Comparison of ENCODE assay signal across 17 mouse cellular contexts in the genomic region with DNA sequence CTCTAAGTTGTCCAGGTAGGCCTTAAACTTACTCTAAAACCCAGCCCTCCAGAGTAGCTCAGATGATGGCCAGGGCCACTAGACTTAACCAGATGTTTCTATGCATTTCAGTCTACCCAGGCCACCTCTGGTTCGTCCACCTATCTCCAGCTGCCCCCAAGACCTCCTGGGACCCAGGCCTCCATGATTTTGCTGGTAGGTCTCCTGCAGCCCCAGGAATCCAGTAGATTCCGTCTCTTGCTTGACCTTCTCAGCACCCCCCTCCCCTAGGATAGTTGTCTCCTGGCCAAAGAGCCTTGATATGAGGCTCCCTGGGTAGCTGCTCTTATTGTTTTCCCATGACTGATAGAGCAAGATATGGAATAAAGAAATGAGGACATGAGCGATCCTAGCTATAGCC. TPM values are rescaled to one million over a fixed set of nuclear protein-coding genes. Genes with fewer than 3 reads are reported as not detected.
A peak's percentile ranks its signal among the peaks of the same experiment; 100 is the strongest.
DNase-seq lines count a peak whose midpoint lies in the region; ATAC-seq lines count a peak whose summit lies in the region.
"Had no signal": no experiment of that assay in that cellular context is flagged by ENCODE, and none has a peak within 500 bp of the region (broad histone marks: within the 10 kb centered on the region; RNA-seq: fewer than 3 reads in every experiment).

No protein-coding gene starts in this region.

- ATAC-seq in limb, embryonic 13.5 days (ENCODE audit: low FRiP score, low read depth), result no peak
- ATAC-seq in neural tube, embryonic 13.5 days (ENCODE audit: low read depth), result peak; percentile 9; the same call in 1 of the 2 replicates
- ATAC-seq in neural tube, embryonic 15.5 days (ENCODE audit: low FRiP score), result no peak; the same call in 1 of the 2 replicates
- ATAC-seq: CD4-positive, CD25-positive, alpha-beta regulatory T cell, adult 4 months; inflammation-experienced regulatory T-cells, adult 6 months had no signal

- H3K4me3 ChIP-seq in limb, embryonic 13.5 days, result no peak overlapping the region
- no peak overlapping the region for H3K4me3 ChIP-seq in limb, embryonic 10.5 days
- no peak overlapping the region for H3K4me3 ChIP-seq in neural tube, embryonic 13.5 days
- no peak overlapping the region for H3K4me3 ChIP-seq in neural tube, embryonic 15.5 days (replicated peaks)

- H3K36me3 ChIP-seq in limb, embryonic 13.5 days, result no peaks in the 10 kb centered on the region
- no peaks in the 10 kb centered on the region for H3K36me3 ChIP-seq in limb, embryonic 10.5 days
- H3K36me3 ChIP-seq in neural tube, embryonic 13.5 days, result no peaks in the 10 kb centered on the region
- H3K36me3 ChIP-seq in neural tube, embryonic 15.5 days, result no peaks in the 10 kb centered on the region
- H3K36me3 ChIP-seq: embryonic facial prominence, embryonic 15.5 days; forebrain, embryonic 15.5 days; heart, embryonic 12.5 days; hindbrain, embryonic 10.5 days had no signal

- intact Hi-C loops in left cerebral cortex, postnatal 14 days (cut with DNase I), result no loop called here

- H3K4me2 ChIP-seq in limb, embryonic 13.5 days (replicated peaks), result peak overlapping the region; percentile 88; the same call in 1 of the 2 replicates
- H3K4me2 ChIP-seq in neural tube, embryonic 13.5 days, result no peak overlapping the region
- H3K4me2 ChIP-seq in neural tube, embryonic 15.5 days, result no peak overlapping the region; the same call in 1 of the 2 replicates

- peaks cover 10% of the 10 kb centered on the region for H3K4me1 ChIP-seq in limb, embryonic 13.5 days
- H3K4me1 ChIP-seq in limb, embryonic 10.5 days, result peaks cover 13% of the 10 kb centered on the region
- H3K4me1 ChIP-seq in neural tube, embryonic 13.5 days (replicated peaks), result peaks cover 6% of the 10 kb centered on the region; the same call in 1 of the 2 replicates
- H3K4me1 ChIP-seq in neural tube, embryonic 15.5 days, result peaks cover 7% of the 10 kb centered on the region

- DNase-seq in cerebellum, adult 9-11 months, result peak; percentile 62
- no peak for DNase-seq in cerebellum, adult 8-10 months
- no peak for DNase-seq in limb, embryonic 10.5 days (ENCODE audit: low spot score)
- no peak for DNase-seq in gastrocnemius, postnatal 25 days
- DNase-seq in left cerebral cortex, postnatal 14 days (ENCODE audit: low spot score in 2 of 2), result no peak
- DNase-seq: gastrocnemius, postnatal 14 days had no signal

- WGBS in limb, embryonic 13.5 days, result 79% methylated on average over 3 of the region's 3 CpGs
- WGBS in limb, embryonic 10.5 days, result 89% methylated on average over 3 of the region's 3 CpGs
- WGBS in neural tube, embryonic 13.5 days, result 88% methylated on average over 3 of the region's 3 CpGs
- 83% methylated on average over 3 of the region's 3 CpGs for WGBS in neural tube, embryonic 15.5 days

- no peaks in the 10 kb centered on the region for H3K27me3 ChIP-seq in limb, embryonic 13.5 days
- H3K27me3 ChIP-seq in limb, embryonic 10.5 days (ENCODE audit: low read depth, poor library complexity, severe bottlenecking), result no peaks in the 10 kb centered on the region
- H3K27me3 ChIP-seq in neural tube, embryonic 13.5 days, result no peaks in the 10 kb centered on the region
- H3K27me3 ChIP-seq in neural tube, embryonic 15.5 days (replicated peaks), result no peaks in the 10 kb centered on the region
- H3K27me3 ChIP-seq: embryonic facial prominence, embryonic 15.5 days; forebrain, embryonic 15.5 days; heart, embryonic 12.5 days had no signal

- no peak overlapping the region for H3K9ac ChIP-seq in limb, embryonic 13.5 days
- no peak overlapping the region for H3K9ac ChIP-seq in neural tube, embryonic 13.5 days
- H3K9ac ChIP-seq in neural tube, embryonic 15.5 days (replicated peaks), result no peak overlapping the region
- H3K9ac ChIP-seq: embryonic facial prominence, embryonic 15.5 days had no signal

- no peaks in the 10 kb centered on the region for H3K9me3 ChIP-seq in limb, embryonic 13.5 days
- no peaks in the 10 kb centered on the region for H3K9me3 ChIP-seq in limb, embryonic 10.5 days (replicated peaks)
- no peaks in the 10 kb centered on the region for H3K9me3 ChIP-seq in neural tube, embryonic 13.5 days
- no peaks in the 10 kb centered on the region for H3K9me3 ChIP-seq in neural tube, embryonic 15.5 days (replicated peaks)
- H3K9me3 ChIP-seq: embryonic facial prominence, embryonic 15.5 days; forebrain, embryonic 15.5 days; heart, embryonic 12.5 days; hindbrain, embryonic 10.5 days had no signal

- H3K27ac ChIP-seq in limb, embryonic 13.5 days, result no peak overlapping the region; the same call in 1 of the 2 replicates
- H3K27ac ChIP-seq in limb, embryonic 10.5 days, result no peak overlapping the region; the same call in 1 of the 2 replicates
- no peak overlapping the region for H3K27ac ChIP-seq in neural tube, embryonic 13.5 days (replicated peaks)
- no peak overlapping the region for H3K27ac ChIP-seq in neural tube, embryonic 15.5 days (replicated peaks)
- H3K27ac ChIP-seq: embryonic facial prominence, embryonic 15.5 days; forebrain, embryonic 15.5 days had no signal

RNA-seq across cellular contexts. Expression of gene Plekha4, which starts 13.0 kb away (rescaled TPM):
- 3.3 and 4.9 TPM in 2 replicates for polyA plus RNA-seq in limb, embryonic 13.5 days (2015; fragmentation: Nextera tagmentation; extraction: Ambion mirVana)
- 0.43 and 1.0 TPM in 2 replicates for polyA plus RNA-seq in limb, embryonic 10.5 days (2016; fragmentation: Nextera tagmentation; extraction: Ambion mirVana)
- polyA plus RNA-seq in neural tube, embryonic 13.5 days (2015; fragmentation: Nextera tagmentation; extraction: Ambion mirVana), result 4.1 and 7.9 TPM in 2 replicates
- polyA plus RNA-seq in neural tube, embryonic 15.5 days (2015; fragmentation: Nextera tagmentation; extraction: Ambion mirVana), result 4.3 and 4.7 TPM in 2 replicates
- total RNA-seq in gastrocnemius, postnatal 25 days (2021), result 1 to 10 TPM; 7.5 to 8.5 TPM
- total RNA-seq in left cerebral cortex, postnatal 14 days (2021), result 1 to 10 TPM; 1.0 to 2.4 TPM
- total RNA-seq: megakaryocyte, adult 5-6 weeks had no signal

RNA-seq across cellular contexts. Expression of gene Ppp1r15a, which starts 13.0 kb away (rescaled TPM):
- 27.5 and 28.8 TPM in 2 replicates for polyA plus RNA-seq in limb, embryonic 13.5 days (2015; fragmentation: Nextera tagmentation; extraction: Ambion mirVana)
- 22.4 and 25.7 TPM in 2 replicates for polyA plus RNA-seq in limb, embryonic 10.5 days (2016; fragmentation: Nextera tagmentation; extraction: Ambion mirVana)
- polyA plus RNA-seq in neural tube, embryonic 13.5 days (2015; fragmentation: Nextera tagmentation; extraction: Ambion mirVana), result 17.2 and 20.9 TPM in 2 replicates
- 17.8 and 18.4 TPM in 2 replicates for polyA plus RNA-seq in neural tube, embryonic 15.5 days (2015; fragmentation: Nextera tagmentation; extraction: Ambion mirVana)
- 10 to 100 TPM; 13.8 to 19.2 TPM for total RNA-seq in gastrocnemius, postnatal 25 days (2021)
- total RNA-seq in left cerebral cortex, postnatal 14 days (2021), result 10 to 100 TPM; 24.2 to 33.3 TPM

RNA-seq across cellular contexts. Expression of gene Hsd17b14, which starts 15.6 kb away (rescaled TPM):
- 0.43 and 0.98 TPM in 2 replicates for polyA plus RNA-seq in limb, embryonic 13.5 days (2015; fragmentation: Nextera tagmentation; extraction: Ambion mirVana)
- 1.0 and 1.1 TPM in 2 replicates for polyA plus RNA-seq in limb, embryonic 10.5 days (2016; fragmentation: Nextera tagmentation; extraction: Ambion mirVana)
- 0.52 and 1.7 TPM in 2 replicates for polyA plus RNA-seq in neural tube, embryonic 13.5 days (2015; fragmentation: Nextera tagmentation; extraction: Ambion mirVana)
- polyA plus RNA-seq in neural tube, embryonic 15.5 days (2015; fragmentation: Nextera tagmentation; extraction: Ambion mirVana), result 0.93 TPM in 1 of 2 replicates, not detected in the other
- total RNA-seq in gastrocnemius, postnatal 25 days (2021), result 1 to 10 TPM in 1 of 2 experiments, under 1 TPM in 1; 0.99 to 1.2 TPM
- not detected for total RNA-seq in left cerebral cortex, postnatal 14 days (2021)
- total RNA-seq: monocyte, adult 5-6 weeks had no signal
- polyA plus RNA-seq: forebrain, embryonic 15.5 days had no signal

RNA-seq across cellular contexts. Expression of gene Nucb1, which starts 28.9 kb away (rescaled TPM):
- 215 TPM in 2 replicates for polyA plus RNA-seq in limb, embryonic 13.5 days (2015; fragmentation: Nextera tagmentation; extraction: Ambion mirVana)
- polyA plus RNA-seq in limb, embryonic 10.5 days (2016; fragmentation: Nextera tagmentation; extraction: Ambion mirVana), result 116 and 125 TPM in 2 replicates
- 116 and 121 TPM in 2 replicates for polyA plus RNA-seq in neural tube, embryonic 13.5 days (2015; fragmentation: Nextera tagmentation; extraction: Ambion mirVana)
- 140 and 158 TPM in 2 replicates for polyA plus RNA-seq in neural tube, embryonic 15.5 days (2015; fragmentation: Nextera tagmentation; extraction: Ambion mirVana)
- total RNA-seq in gastrocnemius, postnatal 25 days (2021), result 10 to 100 TPM; 60.8 to 73.2 TPM
- total RNA-seq in left cerebral cortex, postnatal 14 days (2021), result 100 to 1,000 TPM; 109 to 110 TPM

RNA-seq across cellular contexts. Expression of gene Bcat2, which starts 30.9 kb away (rescaled TPM):
- 55.7 and 59.5 TPM in 2 replicates for polyA plus RNA-seq in limb, embryonic 13.5 days (2015; fragmentation: Nextera tagmentation; extraction: Ambion mirVana)
- polyA plus RNA-seq in limb, embryonic 10.5 days (2016; fragmentation: Nextera tagmentation; extraction: Ambion mirVana), result 65.8 and 68.0 TPM in 2 replicates
- 24.0 and 24.1 TPM in 2 replicates for polyA plus RNA-seq in neural tube, embryonic 13.5 days (2015; fragmentation: Nextera tagmentation; extraction: Ambion mirVana)
- 25.4 and 31.9 TPM in 2 replicates for polyA plus RNA-seq in neural tube, embryonic 15.5 days (2015; fragmentation: Nextera tagmentation; extraction: Ambion mirVana)
- total RNA-seq in gastrocnemius, postnatal 25 days (2021), result 10 to 100 TPM; 56.3 to 63.9 TPM
- total RNA-seq in left cerebral cortex, postnatal 14 days (2021), result 10 to 100 TPM; 22.6 to 25.2 TPM
